Mouse (Mus musculus) thymus, adult 2 months (tissue): Measurements from ENCODE around the gene Pck2.

Source experiments
- CTCF ChIP-seq: fragments of 200-500 bp; IDR thresholded peaks from 2 replicates; pipeline ENCODE4 v1.5.1; 2012; ENCODE audit warnings: mild to moderate bottlenecking, control low read depth, low read length, moderate library complexity, borderline replicate concordance; ENCODE audit not compliant: control insufficient read depth, poor library complexity, insufficient read depth; ENCODE audit errors: extremely low read depth
- POLR2A ChIP-seq: fragments of 200-500 bp; IDR thresholded peaks from 2 replicates; pipeline ENCODE4 v1.6.1; 2012; ENCODE audit warnings: mild to moderate bottlenecking, low read length, control low read depth, moderate library complexity; ENCODE audit not compliant: control insufficient read depth, poor library complexity, insufficient read depth; ENCODE audit errors: extremely low read depth

DNA sequence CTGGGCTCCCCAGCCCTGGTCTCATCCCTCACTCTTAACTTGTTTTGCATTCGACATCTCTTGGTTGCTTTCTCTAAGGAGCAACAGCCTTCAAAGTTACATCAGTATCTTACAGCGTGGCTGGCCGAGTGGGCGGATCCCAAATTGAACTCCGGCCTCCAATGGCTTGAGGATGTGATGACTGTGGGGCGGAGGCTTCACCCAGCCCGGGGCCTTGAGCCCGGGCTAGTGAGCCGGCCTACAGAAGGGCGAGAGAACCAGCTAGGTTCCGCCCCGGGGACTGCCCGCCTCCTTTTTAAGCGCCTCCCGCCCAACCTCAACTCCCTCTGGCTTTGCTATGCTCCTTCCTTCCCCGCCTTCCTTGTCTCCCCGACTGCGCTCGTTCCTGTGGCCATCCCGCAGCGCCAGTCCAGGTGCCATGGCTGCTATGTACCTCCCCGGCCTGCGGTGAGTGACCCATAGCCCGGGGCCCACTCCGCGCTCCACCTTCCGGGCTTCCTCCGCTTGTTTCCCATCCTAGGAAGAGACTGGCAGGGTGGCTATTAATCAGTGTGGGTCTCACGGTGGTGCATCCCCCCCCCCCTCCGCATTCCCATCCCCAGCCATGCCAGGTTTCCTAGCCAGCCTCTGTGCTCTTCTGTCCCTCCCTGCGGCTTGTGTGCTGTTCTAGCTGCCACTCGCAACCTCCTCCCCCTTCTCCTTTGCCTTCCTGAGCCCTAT lies at the start of gene Pck2:
- no peak for TF ChIP-seq CTCF
- TF ChIP-seq POLR2A = no peak
